ENCODE assay signal across 12 mouse cellular contexts in genomic region chr13:99723237-99723981, GRCm38 (mm10).
A peak's percentile ranks its signal among the peaks of the same experiment; 100 is the strongest.
DNase-seq lines count a peak whose midpoint lies in the region; ATAC-seq lines count a peak whose summit lies in the region.
"Had no signal": no experiment of that assay in that cellular context is flagged by ENCODE, and none has a peak within 500 bp of the region (broad histone marks: within the 10 kb centered on the region; RNA-seq: fewer than 3 reads in every experiment).

No protein-coding gene starts in this region.

- no peaks in the 10 kb centered on the region for H3K9me3 ChIP-seq in heart, embryonic 13.5 days
- H3K9me3 ChIP-seq in forebrain, embryonic 11.5 days (ENCODE audit: control insufficient read depth, low read length), result no peaks in the 10 kb centered on the region
- no peaks in the 10 kb centered on the region for H3K9me3 ChIP-seq in neural tube, embryonic 13.5 days
- H3K9me3 ChIP-seq: liver, embryonic 15.5 days had no signal

- no peaks in the 10 kb centered on the region for H3K27me3 ChIP-seq in heart, embryonic 13.5 days (replicated peaks)
- H3K27me3 ChIP-seq in forebrain, embryonic 11.5 days (ENCODE audit: control insufficient read depth, insufficient read depth, low read length), result no peaks in the 10 kb centered on the region
- no peaks in the 10 kb centered on the region for H3K27me3 ChIP-seq in neural tube, embryonic 13.5 days
- H3K27me3 ChIP-seq: liver, embryonic 15.5 days; megakaryocyte, embryonic 14.5 days had no signal

- no peak for ATAC-seq in heart, embryonic 13.5 days (ENCODE audit: extremely low read depth, insufficient number of reproducible peaks, low FRiP score, low TSS enrichment)
- 0 out of 2 replicates have a peak, but pooled peaks have one; percentile 27 for ATAC-seq in forebrain, embryonic 11.5 days (replicated peaks; ENCODE audit: low FRiP score)
- ATAC-seq in neural tube, embryonic 13.5 days (ENCODE audit: low read depth), result no peak

- no peaks in the 10 kb centered on the region for H3K36me3 ChIP-seq in heart, embryonic 13.5 days
- no peaks in the 10 kb centered on the region for H3K36me3 ChIP-seq in forebrain, embryonic 11.5 days (ENCODE audit: control insufficient read depth, insufficient read depth, low read length)
- H3K36me3 ChIP-seq in neural tube, embryonic 13.5 days, result no peaks in the 10 kb centered on the region
- H3K36me3 ChIP-seq: liver, embryonic 15.5 days had no signal

- no peak overlapping the region for H3K4me3 ChIP-seq in heart, embryonic 13.5 days
- no peak overlapping the region for H3K4me3 ChIP-seq in forebrain, embryonic 11.5 days (ENCODE audit: low read depth, low read length)
- no peak overlapping the region for H3K4me3 ChIP-seq in neural tube, embryonic 13.5 days
- H3K4me3 ChIP-seq: liver, embryonic 15.5 days; megakaryocyte, embryonic 14.5 days had no signal

- WGBS in heart, embryonic 13.5 days, result 71% methylated on average over 5 of the region's 5 CpGs
- WGBS in forebrain, embryonic 11.5 days, result 41% methylated on average over 5 of the region's 5 CpGs
- WGBS in neural tube, embryonic 13.5 days, result 33% methylated on average over 5 of the region's 5 CpGs

- H3K27ac ChIP-seq in heart, embryonic 13.5 days (replicated peaks), result 0 out of 2 replicates have a peak overlapping the region, but pooled peaks have one; percentile 17
- H3K27ac ChIP-seq in forebrain, embryonic 11.5 days (ENCODE audit: low read depth, low read length), result peak overlapping the region; percentile 19; the same call in 1 of the 2 replicates
- H3K27ac ChIP-seq in neural tube, embryonic 13.5 days (replicated peaks), result peak overlapping the region; percentile 79
- H3K27ac ChIP-seq: liver, embryonic 15.5 days had no signal

- no peak overlapping the region for H3K4me2 ChIP-seq in heart, embryonic 13.5 days
- no peak overlapping the region for H3K4me2 ChIP-seq in forebrain, embryonic 11.5 days (ENCODE audit: low read depth, low read length, severe bottlenecking)
- H3K4me2 ChIP-seq in neural tube, embryonic 13.5 days, result no peak overlapping the region
- H3K4me2 ChIP-seq: liver, embryonic 15.5 days had no signal

- no peak for DNase-seq in heart, postnatal 4 days
- no peak for DNase-seq in forebrain, embryonic 11.5 days (ENCODE audit: low spot score)
- DNase-seq in kidney, adult 9 months, result peak; percentile 46
- no peak for DNase-seq in cerebellum, postnatal 4 days (ENCODE audit: low spot score in 2 of 2)
- no peak for DNase-seq in frontal cortex, postnatal 36 days (ENCODE audit: low spot score in 2 of 2)
- no peak for DNase-seq in gastrocnemius, postnatal 10 days
- DNase-seq: cerebellum, adult 9-10 months; gastrocnemius, postnatal 25 days had no signal

- H3K4me1 ChIP-seq in heart, embryonic 13.5 days, result peaks cover 20% of the 10 kb centered on the region
- 0 out of 2 replicates have a peak, but pooled peaks cover 8% of the 10 kb centered on the region for H3K4me1 ChIP-seq in forebrain, embryonic 11.5 days (replicated peaks; ENCODE audit: control insufficient read depth, insufficient read depth, low read length)
- peaks cover 24% of the 10 kb centered on the region for H3K4me1 ChIP-seq in neural tube, embryonic 13.5 days (replicated peaks)
- H3K4me1 ChIP-seq: liver, embryonic 15.5 days; megakaryocyte, embryonic 14.5 days had no signal

- no peak overlapping the region for H3K9ac ChIP-seq in heart, embryonic 13.5 days
- H3K9ac ChIP-seq in forebrain, embryonic 11.5 days (ENCODE audit: low read length), result no peak overlapping the region
- H3K9ac ChIP-seq in neural tube, embryonic 13.5 days, result no peak overlapping the region
- H3K9ac ChIP-seq: liver, embryonic 15.5 days had no signal

Comparison
In these comparisons a context has a peak if more than half of its experiments do, and no peak if none do; other contexts are left out.
1. H3K27ac ChIP-seq: peak in every context shown above with its lines; median percentile 79 in neural tube, embryonic 13.5 days; 19 in forebrain, embryonic 11.5 days; 17 in heart, embryonic 13.5 days.